Mouse (Mus musculus) liver, embryonic 14.5 days (tissue): ENCODE data around the gene Gm10638.

Experiments used
- CTCF ChIP-seq: IDR thresholded peaks from 2 replicates; pipeline ENCODE4 v1.5.1; 2016; ENCODE audit warnings: antibody characterized with exemption, low read depth, control low read depth
- EP300 ChIP-seq: IDR thresholded peaks from 2 replicates; pipeline ENCODE4 v1.6.1; 2016; ENCODE audit warnings: antibody characterized with exemption, low read depth

DNA sequence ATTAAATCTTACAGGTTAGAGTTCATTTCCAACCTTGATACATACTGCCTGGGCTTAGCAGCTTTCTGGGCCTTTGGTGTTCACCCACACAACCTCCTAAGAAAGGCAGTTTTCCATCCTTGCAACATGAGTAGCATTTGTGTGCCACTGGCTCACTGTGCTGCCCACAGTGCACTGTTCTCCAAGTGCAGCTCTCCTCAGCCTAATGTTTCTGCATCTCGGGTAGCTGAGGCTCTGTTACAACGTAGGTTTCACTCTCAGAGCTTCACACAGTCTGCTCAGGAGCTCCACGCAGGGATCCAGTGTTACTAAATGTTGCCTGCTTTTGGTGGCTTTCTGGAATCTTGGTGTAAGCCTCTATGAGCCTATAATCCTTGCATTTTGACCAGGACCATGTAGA is 40.2 kb upstream of the Gm10638 start:
- TF ChIP-seq CTCF (no peak), EP300 (no peak)
